Mouse (Mus musculus) brain, embryonic 14.5 days (tissue): ENCODE measurements around the gene Hoxd10.

Experiments used
- CTCF ChIP-seq: fragments of 200-500 bp; IDR thresholded peaks from 2 replicates; pipeline ENCODE4 v1.5.1; 2012; ENCODE audit warnings: inconsistent platforms, mild to moderate bottlenecking, moderate library complexity, borderline replicate concordance; ENCODE audit not compliant: insufficient read depth, insufficient read length; ENCODE audit errors: extremely low read depth
- POLR2A ChIP-seq: fragments of 200-500 bp; IDR thresholded peaks from 2 replicates; pipeline ENCODE4 v1.6.1; 2012; ENCODE audit warnings: mild to moderate bottlenecking, inconsistent platforms, borderline replicate concordance; ENCODE audit not compliant: poor library complexity, insufficient read depth, insufficient read length, severe bottlenecking; ENCODE audit errors: extremely low read depth

DNA sequence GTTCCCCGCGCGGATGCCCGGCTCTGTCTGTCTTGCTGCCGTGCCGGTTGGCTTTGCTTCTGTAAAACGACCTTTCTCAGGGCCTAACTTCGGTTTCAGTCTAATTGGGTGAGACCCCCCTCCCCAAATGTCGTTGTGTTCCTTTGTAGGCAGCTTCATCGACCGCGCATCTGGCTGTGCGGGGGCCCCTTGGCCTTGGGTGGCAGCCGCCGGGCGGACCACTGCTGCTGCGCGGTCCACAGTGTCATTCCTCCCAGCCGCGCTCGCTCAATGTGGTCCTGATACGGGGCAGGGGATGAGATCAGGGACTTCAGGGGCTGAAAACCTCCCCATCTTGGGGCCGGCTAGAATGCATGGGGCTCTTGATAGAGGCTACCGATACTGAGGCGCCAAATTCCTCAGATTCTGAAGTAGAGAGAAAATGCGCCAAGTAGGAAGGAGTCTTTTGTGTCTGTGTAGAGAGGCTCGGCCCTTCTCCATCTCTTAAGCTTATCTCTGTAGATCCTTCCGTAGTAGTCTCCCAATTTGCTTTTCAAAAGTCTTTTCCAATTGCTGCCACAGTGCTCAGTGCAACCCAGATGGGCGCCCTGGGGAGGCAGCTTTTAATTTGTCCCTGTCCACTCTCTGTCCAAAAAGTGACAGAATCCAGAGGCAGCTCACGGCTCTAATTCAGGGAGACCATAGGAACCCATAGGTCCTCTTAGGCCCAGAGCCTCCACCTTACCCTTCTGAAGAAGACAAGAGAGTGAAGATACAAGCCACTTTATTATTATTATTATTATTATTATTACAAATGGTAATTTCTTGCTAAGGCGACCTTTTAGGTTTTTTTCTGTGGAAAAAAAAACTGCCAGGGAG, 3.8 kb upstream of the Hoxd10 start:
- no peak for TF ChIP-seq POLR2A
- TF ChIP-seq CTCF = no peak
